Mouse (Mus musculus): ENCODE measurements around the gene Serpine2.

DNA sequence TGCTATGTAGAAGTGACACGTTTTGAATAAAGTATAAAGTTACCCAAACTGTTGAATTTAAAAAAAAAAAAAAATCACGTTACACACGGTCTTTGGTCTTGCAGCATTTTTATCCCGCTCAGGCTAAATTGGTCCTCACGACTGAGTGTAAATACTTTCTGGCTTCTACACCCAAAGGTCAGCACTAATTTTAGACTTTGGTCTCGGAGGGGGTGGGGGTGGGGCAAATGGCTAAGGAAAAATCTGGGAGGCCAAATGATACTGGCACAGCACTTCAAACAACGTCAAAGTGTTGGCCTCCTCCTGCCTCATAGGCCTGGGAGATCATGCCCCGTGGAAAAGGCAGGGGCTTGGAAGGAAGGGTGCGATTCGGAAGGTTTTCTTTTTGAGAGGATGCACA lies 10.6 kb downstream of the Serpine2 start:
- TF ChIP-seq POLR2A (IDR thresholded peaks at IDR 0.05; ENCODE audit: control insufficient read depth in 1 of 2, insufficient read depth in 1 of 2, low read depth in 1 of 2, low read length in 2 of 2, poor library complexity in 1 of 2) (no peak), CTCF (IDR thresholded peaks at IDR 0.05 in 2 of 3, conservative IDR thresholded peaks at IDR 0.05 in 1 of 3; ENCODE audit: control insufficient read depth in 1 of 3, insufficient read depth in 1 of 3, low read depth in 2 of 3, low read length in 3 of 3, poor library complexity in 1 of 3, severe bottlenecking in 1 of 3) (no peak), CHD2 (IDR thresholded peaks at IDR 0.05; ENCODE audit: low read length) (no peak), MAX (IDR thresholded peaks at IDR 0.05; ENCODE audit: low read length) (no peak), TCF12 (IDR thresholded peaks at IDR 0.05; ENCODE audit: low read depth, low read length) (no peak)

All from MEL (cell line).